Mouse (Mus musculus) CH12.LX (cell line): ENCODE measurements around the gene Olfr5.
A peak's percentile ranks its signal among the peaks of the same experiment; 100 is the strongest.

Experiments used
- BHLHE40 ChIP-seq: IDR thresholded peaks from 2 replicates; pipeline ENCODE4 v1.6.1; 2011; ENCODE audit warnings: mild to moderate bottlenecking, low read depth, low read length, improper control_type of control experiment
- CTCF ChIP-seq, 2 experiments: IDR thresholded peaks in 1 of 2; conservative IDR thresholded peaks in 1 of 2; 2 replicates each; pipeline ENCODE4 v1.5.1; 2011 to 2012; ENCODE audit warnings: low read depth in 2 of 2, low read length in 2 of 2, improper control_type of control experiment in 1 of 2, inconsistent platforms in 1 of 2, mild to moderate bottlenecking in 1 of 2, moderate library complexity in 1 of 2
- EP300 ChIP-seq: IDR thresholded peaks from 2 replicates; pipeline ENCODE4 v1.6.1; 2011; ENCODE audit warnings: low read length, improper control_type of control experiment
- NELFE ChIP-seq: IDR thresholded peaks from 2 replicates; pipeline ENCODE4 v1.6.1; 2011; ENCODE audit warnings: low read depth, low read length, improper control_type of control experiment
- POLR2A ChIP-seq: IDR thresholded peaks from 2 replicates; pipeline ENCODE4 v1.6.1; 2011; ENCODE audit warnings: low read depth, mild to moderate bottlenecking, improper control_type of control experiment, low read length

DNA sequence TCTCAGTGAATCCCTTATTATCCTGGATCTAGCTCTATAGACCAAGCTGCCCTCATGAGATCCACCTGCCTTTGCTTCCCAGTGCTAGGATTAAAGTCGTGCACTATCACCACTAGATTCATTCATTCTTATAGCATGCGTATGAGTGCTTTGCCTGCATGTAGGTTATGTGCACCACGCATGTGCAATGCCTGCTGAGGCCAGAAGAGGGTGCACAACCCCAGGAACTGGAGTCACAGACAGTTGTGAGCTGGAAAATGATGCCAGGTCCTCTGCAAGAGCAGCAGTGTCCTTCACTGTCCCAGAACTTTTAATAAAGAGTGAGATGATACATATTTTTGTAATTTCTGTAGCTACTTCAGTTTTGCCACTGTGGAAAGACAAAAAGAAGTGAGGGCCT, 38.3 kb upstream of the Olfr5 start:
- TF ChIP-seq EP300 (no peak), NELFE (no peak), POLR2A (no peak), BHLHE40 (no peak), CTCF (conservative IDR thresholded peaks at IDR 0.05 in 1 of 2, IDR thresholded peaks at IDR 0.05 in 1 of 2; ENCODE audit: low read depth in 2 of 2, low read length in 2 of 2) (peak in 1 of 2 experiments; percentile 27; a peak in 1 of 4 replicates)
